Mouse (Mus musculus): ENCODE measurements around the gene Csrp1.

Csrp1 gene

GRCm38 (mm10) chr1:135771573-135771970, 51.7 kb downstream of the Csrp1 start:
- no peak for DNase-seq (ENCODE audit: low read depth, low spot score)

DNA sequence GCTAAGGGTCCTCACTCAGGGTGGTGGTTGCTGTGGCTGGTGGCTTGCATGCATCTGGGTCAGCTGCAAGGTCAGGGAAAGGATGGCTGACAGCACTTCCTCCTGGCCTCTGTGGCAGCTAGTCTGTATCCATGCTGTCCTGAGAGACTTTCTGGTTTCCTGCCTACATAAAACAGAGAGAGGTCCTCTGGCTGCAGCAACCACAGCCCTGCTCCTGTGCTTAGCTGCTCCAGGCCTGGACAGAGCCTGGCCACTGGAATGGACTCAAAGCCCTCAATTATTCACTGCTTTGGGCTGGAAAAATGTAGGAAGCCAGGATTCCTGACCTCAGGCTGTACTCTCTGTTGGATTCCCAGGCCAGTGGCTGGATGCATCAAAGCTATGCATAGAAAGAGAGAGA, 56.7 kb downstream of the Csrp1 start:
- no peak for DNase-seq (ENCODE audit: low read depth, low spot score)

DNA sequence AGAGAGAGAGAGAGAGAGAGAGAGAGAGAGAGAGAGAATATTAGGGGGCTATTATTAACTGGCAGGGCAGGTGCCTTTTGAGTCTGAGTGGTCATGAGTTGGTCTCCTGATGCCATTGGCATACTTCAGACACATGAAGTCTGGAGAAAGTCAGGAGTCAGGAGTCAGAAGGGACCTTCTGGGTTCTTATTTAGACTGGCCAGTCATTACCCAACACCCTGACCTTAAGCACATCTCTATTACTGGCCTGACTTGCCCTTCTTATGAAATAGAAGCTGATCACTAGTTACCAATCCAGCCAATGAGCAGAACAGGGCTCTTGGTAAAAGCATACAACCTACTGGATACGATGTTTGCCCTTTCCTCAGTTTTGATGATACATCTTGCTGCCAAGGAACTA, 57.2 kb downstream of the Csrp1 start:
- no peak for DNase-seq (ENCODE audit: low read depth, low spot score)

DNA sequence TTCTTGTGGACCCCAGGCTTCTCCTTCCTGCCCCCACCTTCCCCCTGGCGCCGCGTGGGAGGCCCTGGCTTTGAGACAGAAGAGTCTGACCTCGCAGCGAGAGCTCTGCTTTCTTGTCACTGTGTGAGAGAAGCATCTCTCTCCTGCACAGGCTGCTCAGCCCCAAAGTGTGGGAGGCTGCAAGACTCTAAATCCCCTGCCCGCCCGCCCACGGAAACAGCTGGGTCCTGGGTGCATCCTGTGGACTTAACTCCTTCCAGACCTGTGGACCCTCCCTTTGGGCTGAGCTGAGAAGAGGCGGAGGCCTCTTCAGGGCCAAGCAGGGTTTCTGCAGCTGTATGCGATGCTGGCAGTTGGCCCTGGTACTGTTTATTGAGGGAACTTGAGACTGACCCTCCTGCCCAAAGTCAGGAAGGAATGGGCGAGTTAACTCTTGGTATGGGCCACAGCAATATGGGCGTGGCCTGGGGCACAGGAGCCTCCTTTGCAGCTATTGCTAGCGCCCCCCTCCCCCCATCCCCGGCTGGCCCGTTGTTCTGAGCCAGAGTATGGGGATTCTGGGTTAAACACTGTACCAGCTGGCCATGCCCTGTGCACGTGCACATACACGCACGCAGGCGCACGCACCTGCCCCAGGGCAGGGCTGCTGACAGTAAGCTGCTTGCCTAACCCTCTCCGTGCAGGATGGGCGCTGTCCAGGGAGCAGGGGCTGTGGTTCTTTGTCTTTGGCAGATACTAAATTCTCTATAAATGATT, 59.1 kb downstream of the Csrp1 start, which contains the start of gene Tnni1:
Gene Tnni1, plus strand, starts transcription at position 655 of the 756 bp plus-strand sequence.
- DNase-seq (ENCODE audit: low read depth, low spot score) = no peak

DNA sequence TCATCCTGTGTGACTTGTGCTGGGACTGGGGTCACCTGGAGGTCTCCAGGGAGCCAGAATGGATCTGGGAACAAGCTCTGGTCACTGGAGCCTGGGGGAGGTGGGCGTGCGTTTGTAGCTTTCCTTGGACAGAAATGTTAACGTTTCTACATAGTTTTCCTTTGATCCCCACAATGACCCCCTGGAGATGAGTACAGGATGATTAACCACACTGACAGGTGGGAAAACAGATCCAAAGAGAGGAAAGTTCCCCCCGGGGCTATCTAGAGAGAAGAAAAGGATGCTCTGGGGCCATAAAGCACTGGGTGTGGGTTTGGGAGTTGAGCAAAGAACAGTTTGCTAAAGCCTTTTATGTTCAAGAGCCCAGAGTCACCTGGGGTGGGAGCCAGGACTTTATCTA, 60.8 kb downstream of the Csrp1 start:
- DNase-seq (ENCODE audit: low read depth, low spot score) = no peak

- DNase-seq (ENCODE audit: low read depth, low spot score) = peak; percentile 64
These were observed 61.4 kb downstream of the Csrp1 start for GRCm38 (mm10) chr1:135781220-135781619.

DNA sequence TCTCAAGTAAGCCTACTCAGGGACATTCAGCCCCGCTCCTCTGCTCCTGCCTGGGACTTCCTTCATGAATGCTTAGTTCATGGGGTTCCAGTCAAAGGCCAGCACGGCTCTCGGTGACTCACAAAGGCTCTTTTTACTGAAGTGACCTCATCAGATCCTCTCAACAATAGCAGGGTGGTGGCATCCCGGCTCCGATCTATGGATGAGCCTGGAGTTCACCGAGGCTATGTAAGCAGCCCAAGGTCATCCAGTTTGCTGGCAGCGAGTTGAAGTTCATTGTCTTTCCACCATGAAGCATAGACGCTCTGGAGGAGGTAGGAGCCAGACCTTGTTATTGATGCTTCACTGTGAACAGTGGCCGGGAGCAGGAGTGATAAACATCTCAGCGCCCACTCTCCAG, 63.0 kb downstream of the Csrp1 start:
- peak; percentile 59 for DNase-seq (ENCODE audit: low read depth, low spot score)

GRCm38 (mm10) chr1:135787799-135788198, 67.9 kb downstream of the Csrp1 start:
- no peak for DNase-seq (ENCODE audit: low read depth, low spot score)

GRCm38 (mm10) chr1:135788708-135789107, 68.8 kb downstream of the Csrp1 start:
- no peak for DNase-seq (ENCODE audit: low read depth, low spot score)

GRCm38 (mm10) chr1:135789815-135790214, 70.0 kb downstream of the Csrp1 start:
- DNase-seq (ENCODE audit: low read depth, low spot score) = no peak

- no peak for DNase-seq (ENCODE audit: low read depth, low spot score)
These were observed 72.5 kb downstream of the Csrp1 start for GRCm38 (mm10) chr1:135792143-135792939.

DNA sequence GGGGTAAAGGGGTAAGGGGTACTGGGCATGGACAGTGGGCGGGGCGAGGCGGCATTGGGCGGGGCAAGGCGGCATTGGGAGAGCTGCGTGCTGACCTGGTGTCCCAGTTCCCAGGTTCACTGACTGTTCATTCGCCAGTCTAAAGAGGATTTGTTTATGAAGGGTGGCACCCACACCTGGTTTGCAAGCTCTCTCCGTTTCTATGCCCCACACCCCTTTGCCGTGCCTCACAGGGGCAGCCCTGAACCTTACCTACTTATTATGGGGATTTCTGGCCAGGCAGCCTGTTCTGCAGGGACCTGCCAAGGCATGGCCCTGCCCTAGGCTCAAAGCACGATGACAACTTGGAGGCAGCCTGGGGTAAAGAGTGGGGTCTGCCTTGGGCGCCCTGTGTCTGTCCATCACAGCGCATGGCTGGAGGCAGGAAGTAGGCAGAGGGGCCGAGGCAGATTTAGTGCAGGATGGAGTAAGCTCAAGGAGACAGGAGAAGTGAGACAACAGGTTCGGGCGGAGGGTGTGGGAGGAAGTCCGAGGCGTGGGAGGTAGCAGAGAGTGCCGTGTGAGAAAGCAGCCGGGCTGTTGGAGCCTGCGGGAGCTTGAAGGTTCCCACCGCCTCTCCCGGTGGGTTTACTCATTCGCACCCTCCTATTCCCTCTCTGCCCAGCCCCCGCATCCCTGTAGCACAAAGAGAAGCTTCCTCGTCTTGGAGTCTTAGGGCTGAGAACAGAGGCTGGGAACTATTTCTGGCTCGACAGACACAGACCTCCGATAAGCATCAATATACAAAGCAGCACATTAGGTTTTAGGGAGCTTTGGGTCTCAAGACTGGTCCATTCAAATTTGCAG, 73.7 kb downstream of the Csrp1 start:
- DNase-seq (ENCODE audit: low read depth, low spot score) = peak; percentile 76

- DNase-seq (ENCODE audit: low read depth, low spot score) = no peak
These were observed 74.6 kb downstream of the Csrp1 start for GRCm38 (mm10) chr1:135794216-135795134.

GRCm38 (mm10) chr1:135798492-135798891, 78.6 kb downstream of the Csrp1 start:
- no peak for DNase-seq (ENCODE audit: low read depth, low spot score)

DNA sequence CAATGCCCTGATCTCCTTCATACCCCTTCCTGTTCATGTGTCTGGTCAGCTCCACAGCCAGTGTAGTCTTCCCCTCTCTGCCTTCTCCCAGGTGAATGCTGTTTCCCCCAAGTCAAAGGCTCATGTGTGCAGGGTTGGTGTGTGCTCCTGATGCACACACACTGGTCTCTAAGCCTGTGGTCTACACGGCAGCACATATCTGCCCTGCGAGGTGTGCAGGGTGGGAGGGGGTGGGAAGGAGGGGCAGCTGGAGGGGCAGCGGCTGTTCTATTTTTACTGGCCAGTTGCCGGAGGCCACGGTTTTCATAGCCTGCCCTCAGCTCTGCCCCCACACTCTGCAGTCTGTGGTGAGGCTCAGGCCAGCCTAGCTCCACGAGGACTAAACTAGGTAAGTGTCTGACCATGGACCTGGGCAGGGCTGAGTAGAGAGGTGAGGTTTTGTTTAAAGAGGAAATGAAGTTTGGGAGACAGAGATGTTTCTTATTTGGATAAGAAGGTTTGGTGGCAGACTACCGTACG, 79.3 kb downstream of the Csrp1 start:
- no peak for DNase-seq (ENCODE audit: low read depth, low spot score)

DNA sequence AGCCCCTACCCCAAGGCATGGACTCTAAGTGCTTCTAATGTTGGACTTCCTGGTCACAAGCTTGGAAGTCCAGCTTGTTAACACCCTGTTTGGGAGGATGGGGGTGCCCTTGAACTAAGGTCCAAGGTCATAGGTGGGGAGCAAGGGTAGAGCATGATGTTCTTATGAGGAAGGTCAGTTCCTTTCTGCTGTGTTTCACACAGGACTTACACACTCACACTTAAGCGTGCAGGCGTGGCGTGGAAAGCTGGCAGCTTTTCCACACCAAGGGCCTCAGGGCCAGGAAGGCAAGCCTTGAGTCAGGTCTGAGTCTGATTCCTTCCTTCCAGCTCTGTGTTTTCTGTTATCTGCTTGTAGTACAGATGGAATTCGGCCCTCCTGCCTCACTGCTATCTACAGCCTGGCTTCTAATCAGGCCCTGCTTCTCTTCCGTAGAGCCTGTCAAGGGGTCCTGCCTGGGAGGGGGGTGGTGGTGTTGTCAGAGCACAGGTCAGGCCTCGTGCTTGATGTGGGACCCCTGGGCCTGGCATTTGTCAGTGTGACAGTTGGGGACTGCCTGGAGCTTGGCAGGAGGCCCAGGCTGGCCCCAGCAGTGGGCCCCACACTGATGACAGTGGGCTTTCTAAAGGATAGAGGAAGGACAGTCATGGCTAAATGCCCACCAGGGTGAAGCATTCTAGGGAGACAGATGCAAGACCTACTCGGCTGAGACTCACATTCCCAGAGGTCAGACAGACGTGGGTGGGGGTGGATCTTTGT, 80.5 kb downstream of the Csrp1 start:
- DNase-seq (ENCODE audit: low read depth, low spot score) = no peak
